Mouse (Mus musculus): ENCODE measurements around the gene Plac9a.
"Not testable (repeated sequence)": the region's sequence is repeated elsewhere in the genome, so short reads cannot be mapped to it uniquely, and the experiment has no call there.

Gene Plac9a

GRCm38 (mm10) chr14:25861771-25862530, 40.9 kb downstream of the Plac9a start:
- DNase-seq = no peak

DNA sequence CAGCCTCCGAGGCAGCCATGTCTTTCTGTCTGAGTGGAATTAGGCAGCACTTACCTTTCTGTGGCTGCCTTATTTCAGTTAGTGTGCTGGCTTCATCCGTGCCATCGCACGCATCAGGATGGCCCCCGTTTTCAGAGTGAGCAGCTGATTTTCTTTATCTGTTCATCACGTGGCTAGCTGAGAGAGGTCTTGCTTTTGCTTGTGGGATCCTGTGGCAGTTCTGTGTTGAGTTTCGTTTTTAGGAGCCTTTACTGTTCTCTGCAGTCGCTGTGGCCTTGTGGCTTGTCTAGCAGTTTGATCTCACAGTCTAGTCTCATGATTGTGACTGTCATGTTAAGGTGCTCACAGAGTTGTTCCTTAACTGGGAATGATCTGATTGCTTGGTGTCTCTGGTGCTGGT, 45.0 kb downstream of the Plac9a start:
- peak; percentile 38 for DNase-seq

DNA sequence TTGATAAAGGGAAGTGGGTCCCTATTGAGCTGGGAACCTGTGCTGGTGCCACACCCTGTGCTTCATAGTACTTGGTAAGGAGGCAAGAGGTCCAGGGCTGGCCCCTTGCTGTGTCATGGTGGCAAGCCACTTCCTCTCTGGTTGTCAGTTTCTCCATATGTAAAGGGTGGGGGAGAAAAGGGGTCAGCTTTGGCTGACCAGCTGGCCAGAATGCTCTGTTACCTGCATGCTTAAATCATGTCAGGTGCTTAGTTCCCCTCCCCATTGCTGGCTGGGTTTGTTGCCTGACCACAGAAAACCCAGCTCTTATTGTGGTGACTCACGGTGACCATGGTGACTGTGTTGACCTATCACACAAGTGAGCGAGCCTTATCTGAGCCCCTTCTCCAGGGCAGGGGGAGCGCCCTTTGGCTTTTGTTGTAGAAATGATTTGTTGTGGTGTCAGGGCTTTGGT, 45.7 kb downstream of the Plac9a start:
- DNase-seq = peak; percentile 18

DNA sequence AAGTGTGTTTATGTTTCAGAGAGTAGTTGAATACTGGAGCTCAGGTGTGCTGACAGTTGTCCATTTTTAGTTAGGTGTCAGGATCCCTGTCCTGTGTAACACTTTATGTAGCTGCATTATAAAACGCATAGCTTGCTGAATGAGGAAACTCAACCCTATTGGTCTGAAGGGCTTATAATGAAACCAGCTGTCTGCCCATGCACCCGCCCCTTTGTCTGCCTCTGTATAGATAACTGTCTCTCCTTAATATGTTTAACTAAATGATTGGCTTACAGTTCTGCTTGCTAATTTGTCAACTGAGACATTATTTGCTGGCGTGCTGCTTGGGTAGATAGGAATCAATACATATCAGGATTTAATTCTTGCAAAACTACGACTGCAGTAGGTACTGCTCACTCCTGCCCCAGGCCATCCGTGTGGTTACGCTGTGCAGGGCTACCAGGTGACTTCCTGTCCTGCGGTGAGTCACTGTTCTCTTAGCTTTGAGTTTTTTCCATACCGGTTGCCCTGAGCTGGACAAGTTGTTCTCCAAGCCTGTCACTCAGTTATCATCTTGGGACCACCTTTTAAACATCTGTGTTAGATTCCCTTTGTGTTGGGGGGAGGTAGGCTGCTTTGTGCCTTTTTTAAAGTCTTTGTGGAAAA, 47.5 kb downstream of the Plac9a start:
- DNase-seq = no peak

GRCm38 (mm10) chr14:25853717-25854452, 49.0 kb downstream of the Plac9a start:
- DNase-seq = no peak

- DNase-seq = no peak
These were observed 49.6 kb downstream of the Plac9a start for GRCm38 (mm10) chr14:25853295-25853694.

- DNase-seq = no peak
These were observed 50.8 kb downstream of the Plac9a start for GRCm38 (mm10) chr14:25852121-25852561.

- DNase-seq = no peak
These were observed 51.7 kb downstream of the Plac9a start for GRCm38 (mm10) chr14:25851189-25851588.

DNA sequence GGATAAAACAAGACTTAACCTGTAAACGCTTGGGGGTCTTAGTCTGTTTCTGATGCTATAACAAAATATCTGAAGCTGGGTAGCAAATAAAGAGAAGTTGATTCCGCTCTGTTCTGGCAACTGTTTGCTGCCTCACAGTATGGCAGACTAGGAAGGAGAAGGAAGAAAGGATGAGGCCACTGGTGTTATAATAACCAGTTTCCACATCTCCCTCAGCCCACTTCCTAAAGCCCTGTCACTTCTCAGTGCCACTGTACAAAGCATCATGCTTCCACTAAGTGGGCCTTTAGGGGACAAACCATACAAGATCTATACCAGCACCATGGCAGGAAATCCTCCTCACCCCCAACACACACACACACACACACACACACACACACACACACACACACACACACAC, 52.5 kb downstream of the Plac9a start:
- DNase-seq = no peak

GRCm38 (mm10) chr14:25848708-25849107, 54.2 kb downstream of the Plac9a start:
- not testable (repeated sequence) for DNase-seq

DNA sequence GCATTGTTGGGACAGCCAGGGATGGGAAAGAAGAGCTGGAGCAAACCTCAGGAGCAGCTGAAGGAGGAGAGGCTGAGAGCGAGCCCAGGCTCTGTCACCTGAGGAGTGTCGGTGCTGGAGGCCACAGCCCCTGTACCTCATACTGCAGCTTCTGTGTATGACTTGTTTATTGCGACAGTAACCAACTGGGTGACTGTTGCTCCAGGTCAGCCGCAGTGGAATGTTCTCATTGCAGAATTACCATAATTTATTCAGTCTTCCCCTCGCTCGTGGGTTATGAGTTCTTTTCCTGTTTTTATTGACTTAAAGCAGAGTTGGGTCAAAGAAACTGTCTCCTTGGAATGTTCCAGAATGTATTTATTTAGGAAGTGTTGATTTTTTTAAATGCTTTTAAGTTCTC, 54.7 kb downstream of the Plac9a start:
- no peak for DNase-seq

DNA sequence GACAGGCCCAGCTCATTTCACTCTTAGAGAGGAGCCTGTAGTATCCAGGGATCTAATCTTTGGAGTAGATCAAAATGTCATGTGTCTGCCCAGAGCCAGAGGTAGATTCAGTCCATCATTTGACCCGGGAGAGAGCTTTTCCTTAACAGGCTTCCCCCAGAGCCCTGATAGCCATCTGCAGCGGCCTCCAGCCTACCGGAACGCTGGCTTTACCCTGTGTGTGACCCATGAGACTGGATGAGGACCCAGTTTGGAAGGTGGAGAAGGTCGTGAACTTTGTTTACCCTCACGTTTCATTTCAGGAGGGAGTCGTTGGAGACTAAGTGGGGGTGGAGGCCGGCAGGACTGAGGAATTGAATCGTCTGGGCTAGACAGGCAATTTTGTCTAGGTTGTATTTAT, 55.2 kb downstream of the Plac9a start:
- DNase-seq = no peak

DNA sequence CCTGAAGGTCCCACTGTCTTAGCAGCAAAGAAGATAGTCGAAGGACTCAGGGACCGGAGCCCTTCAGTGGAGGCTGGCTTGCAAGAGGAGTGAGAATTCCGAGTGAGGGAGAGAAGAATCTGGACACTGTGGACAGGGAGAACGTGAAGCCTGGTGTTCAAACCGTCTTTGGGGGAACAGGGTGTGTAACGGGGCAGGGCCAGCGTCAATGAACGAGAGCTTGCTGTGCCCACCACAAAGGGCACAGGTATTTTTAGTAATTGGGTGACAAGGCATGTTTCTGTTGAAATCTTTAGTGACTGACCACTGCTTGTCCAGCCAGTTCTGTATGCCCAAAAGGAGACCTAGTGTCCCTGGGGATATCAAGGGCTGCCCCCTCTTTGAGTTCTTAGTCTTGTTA, 56.4 kb downstream of the Plac9a start:
- DNase-seq = no peak

- DNase-seq = no peak
These were observed 57.0 kb downstream of the Plac9a start for GRCm38 (mm10) chr14:25845832-25846383.

DNA sequence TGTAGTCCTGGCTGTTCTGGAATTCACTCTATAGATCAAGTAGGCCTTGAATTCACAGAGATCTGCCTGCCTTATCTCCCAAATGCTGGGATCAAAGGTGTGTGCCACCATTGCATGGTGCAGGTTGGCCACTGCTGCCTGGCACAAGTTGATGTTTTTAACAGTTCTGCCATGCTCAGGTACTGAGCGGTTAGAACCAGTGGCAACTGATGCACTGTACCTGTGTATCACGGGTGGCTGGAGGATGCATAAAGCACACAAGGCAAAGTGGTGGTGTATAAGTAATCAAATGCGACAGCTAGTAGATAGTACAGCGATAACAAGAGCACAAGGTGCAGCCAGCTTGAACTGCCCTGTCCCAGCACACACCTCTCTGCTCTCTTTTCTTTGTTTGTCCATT, 58.5 kb downstream of the Plac9a start:
- no peak for DNase-seq

GRCm38 (mm10) chr14:25842688-25843003, 60.3 kb downstream of the Plac9a start:
- no peak for DNase-seq

GRCm38 (mm10) chr14:25841991-25842687, 60.8 kb downstream of the Plac9a start, which contains the start of gene Anxa11:
Gene Anxa11 (plus strand): TSS chr14:25842156.
- DNase-seq = peak; percentile 97

GRCm38 (mm10) chr14:25841579-25841978, 61.3 kb downstream of the Plac9a start:
- no peak for DNase-seq

DNA sequence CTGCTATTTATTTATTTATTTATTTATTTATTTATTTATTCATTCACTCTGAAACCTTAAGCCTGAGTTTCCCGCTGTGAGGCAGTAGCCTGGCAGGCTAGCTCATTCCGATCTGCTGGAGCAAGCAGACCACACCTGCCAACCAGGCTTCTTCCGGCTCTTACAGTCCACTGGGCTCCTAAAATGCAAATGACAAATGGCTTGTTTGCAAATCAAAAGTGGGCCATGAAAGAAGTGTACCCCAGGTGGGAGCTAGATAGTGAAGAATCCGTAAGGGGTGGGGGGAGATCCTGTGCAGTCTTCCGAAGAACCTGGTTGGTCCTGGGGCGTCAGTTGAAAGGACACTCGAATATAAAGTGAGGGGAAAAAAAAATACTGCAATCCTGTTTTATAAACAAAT, 61.9 kb downstream of the Plac9a start:
- DNase-seq = no peak

GRCm38 (mm10) chr14:25839791-25840190, 63.1 kb downstream of the Plac9a start:
- DNase-seq = no peak

DNA sequence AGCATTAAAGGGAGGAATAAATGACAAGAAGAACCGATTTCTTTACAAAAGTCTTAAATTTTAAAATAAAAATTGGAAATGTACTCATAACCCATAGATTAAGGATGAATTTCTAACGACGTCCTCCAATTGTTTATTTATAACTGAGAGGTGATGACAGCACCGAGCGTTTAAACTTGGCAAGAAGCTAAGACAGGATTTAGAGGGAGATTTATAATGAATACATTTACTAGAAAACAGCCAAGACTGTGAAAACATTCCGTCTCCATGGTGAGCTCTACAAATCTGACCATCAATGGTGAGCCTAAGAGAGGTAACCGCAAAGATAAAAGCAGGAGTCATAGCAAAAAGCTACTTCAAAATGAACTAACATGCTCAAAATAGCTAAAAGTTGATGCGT, 64.5 kb downstream of the Plac9a start:
- no peak for DNase-seq
